Mouse (Mus musculus) activated CD4-positive, CD25-positive, alpha-beta regulatory T cell (primary cell): ENCODE data around the gene Psen2. TPM values are rescaled to one million over a fixed set of nuclear protein-coding genes. Genes with fewer than 3 reads are reported as not detected.

Source experiments
- polyA plus RNA-seq, 2 experiments: library from polyadenylated mRNA; unstranded; fragments of 100-300 nt; shearing (Covaris generic); gene quantifications; one replicate each; pipeline ENCODE4 v1.2.1; 2017

Gene Psen2
- polyA plus RNA-seq, result 100 to 1,000 TPM in 1 of 2 experiments, 10 to 100 TPM in 1; 57.5 to 203 TPM

DNA sequence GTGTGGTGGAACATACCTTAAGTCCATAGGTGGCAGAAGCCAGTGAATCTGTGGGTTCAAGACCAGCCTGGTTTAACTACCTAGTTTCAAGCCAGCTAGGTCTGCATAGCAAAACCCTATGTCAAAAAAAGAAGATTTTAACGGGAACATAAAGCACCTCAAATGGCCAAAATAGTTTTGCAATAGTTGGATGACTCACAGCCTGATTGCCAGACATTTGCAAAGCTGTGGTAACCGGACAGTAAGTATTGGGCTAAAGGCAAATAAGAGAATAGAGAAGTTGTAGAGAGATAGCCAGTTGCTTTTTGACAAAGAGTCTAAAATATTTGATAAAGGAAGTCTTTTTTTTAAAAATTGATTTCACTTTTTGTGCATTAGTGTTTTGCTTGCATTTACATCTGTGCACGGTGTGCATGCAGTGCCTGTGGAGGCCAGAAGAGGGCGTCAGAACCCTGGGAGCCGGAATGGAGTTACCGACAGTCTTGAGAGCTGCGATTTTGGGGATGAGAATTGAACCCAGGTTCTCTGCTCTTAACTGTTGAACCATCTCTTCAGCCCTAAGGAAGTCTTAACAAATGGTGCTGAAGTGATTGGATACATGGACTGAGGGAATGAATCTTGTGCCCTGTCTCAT lies at the start of gene Psen2:
Psen2 (minus strand) TSS at position 75 of the 634 bp plus-strand sequence.

DNA sequence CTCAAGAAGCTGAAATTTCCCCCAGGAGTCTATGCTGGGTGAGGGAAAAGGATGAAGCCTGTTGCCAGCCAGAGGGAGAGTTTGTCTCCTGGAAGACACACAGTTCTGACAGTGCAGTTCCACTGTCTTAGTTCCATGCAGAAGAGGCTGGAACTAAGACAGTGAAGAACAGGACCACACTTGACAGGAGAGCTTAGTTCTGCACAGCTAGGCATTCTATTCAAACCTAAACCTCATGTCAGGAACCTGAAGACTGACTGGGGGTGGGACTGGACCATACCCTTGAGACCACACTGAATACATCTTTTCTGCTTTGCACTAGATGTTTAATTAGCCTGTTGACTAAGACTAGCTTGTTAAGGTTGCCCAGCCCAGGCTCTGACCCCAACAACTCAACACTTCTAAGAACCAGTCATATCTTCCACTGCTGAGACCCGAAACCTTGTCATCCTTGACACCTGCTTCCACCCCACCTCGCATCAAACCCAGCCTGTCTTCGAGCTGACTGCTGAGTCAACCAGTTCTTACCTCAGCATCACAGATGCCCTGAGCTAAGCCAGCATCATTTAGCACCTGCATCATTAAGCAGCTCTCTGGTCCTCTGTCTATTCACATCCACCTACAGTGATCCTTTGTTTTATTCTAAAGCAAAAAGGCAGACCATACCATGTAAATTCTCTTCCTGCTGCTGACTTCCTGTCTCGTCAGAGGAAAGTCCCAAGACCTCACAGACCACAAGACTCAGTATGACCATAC lies 64.1 kb downstream of the Psen2 start, which contains the start of gene Coq8a:
Coq8a (minus strand) TSS at position 644 of the 756 bp plus-strand sequence.

Other genes starting within 250 kb of the Psen2 start
- gene Coq8a, start 63.8 kb downstream of the Psen2 start, polyA plus RNA-seq, result 10 to 100 TPM; 38.4 to 40.9 TPM
- gene Itpkb, start 67.0 kb upstream of the Psen2 start, polyA plus RNA-seq, result 10 to 100 TPM; 36.7 to 60.5 TPM
- not detected for gene Stum, start 220.1 kb upstream of the Psen2 start, polyA plus RNA-seq